Mouse (Mus musculus): ENCODE data around the gene Wdtc1.

Gene Wdtc1

GRCm38 (mm10) chr4:133291255-133291654 is 62.0 kb downstream of the Wdtc1 start:
- CTCF ChIA-PET: interaction anchor here in 2 of 4 experiments (0.6 to 2.8 kb wide), 4 partner anchors 11 to 279 kb away, joined by 3 to 17 read pairs (median 4); no protein-coding TSS in a partner anchor
- POLR2A ChIA-PET: interaction anchor here in 2 of 4 experiments (0.5 to 3.6 kb wide), 4 partner anchors 9 to 170 kb away, joined by 3 to 19 read pairs (median 4); no protein-coding TSS in a partner anchor

GRCm38 (mm10) chr4:133286476-133287077 is 66.7 kb downstream of the Wdtc1 start:
- ChIA-PET CTCF (interaction anchor here in 3 of 4 experiments (0.5 to 3.5 kb wide), 12 partner anchors 11 to 341 kb away, joined by 3 to 13 read pairs (median 5); no protein-coding TSS in a partner anchor), POLR2A (interaction anchor here (0.6 to 2.6 kb wide), 24 partner anchors 9 to 307 kb away, joined by 3 to 15 read pairs (median 4); partner anchors contain the start of genes Tmem222 (in 3 of the 4) and Wdtc1 (in 1 of the 4))

GRCm38 (mm10) chr4:133285950-133286349 is 67.3 kb downstream of the Wdtc1 start:
- POLR2A ChIA-PET: interaction anchor here (0.6 to 2.6 kb wide), 22 partner anchors 9 to 306 kb away, joined by 3 to 15 read pairs (median 4); partner anchors contain the start of genes Tmem222 (in 3 of the 4) and Wdtc1 (in 1 of the 4)
- CTCF ChIA-PET: interaction anchor here (0.5 to 3.5 kb wide), 16 partner anchors 9 to 500 kb away, joined by 3 to 13 read pairs (median 5); no protein-coding TSS in a partner anchor

GRCm38 (mm10) chr4:133285299-133285698 is 68.0 kb downstream of the Wdtc1 start:
- ChIA-PET CTCF (interaction anchor here in 3 of 4 experiments (0.5 to 3.5 kb wide), 12 partner anchors 9 to 340 kb away, joined by 3 to 13 read pairs (median 6); partner anchors contain the start of gene Slc9a1 (in 1 of the 3)), POLR2A (interaction anchor here in 3 of 4 experiments (0.5 to 2.6 kb wide), 19 partner anchors 8 to 264 kb away, joined by 3 to 15 read pairs (median 4); partner anchors contain the start of genes Tmem222 (in 2 of the 3) and Wdtc1 (in 2 of the 3))

- ChIA-PET POLR2A (interaction anchor here (0.6 to 3.4 kb wide), 21 partner anchors 10 to 263 kb away, joined by 3 to 19 read pairs (median 4); partner anchors contain the start of genes Nudc (in 1 of the 4), Tent5b (in 1 of the 4) and Wdtc1 (in 1 of the 4)), CTCF (interaction anchor here (0.6 to 3.5 kb wide), 17 partner anchors 10 to 337 kb away, joined by 3 to 21 read pairs (median 3); partner anchors contain the start of gene Slc9a1 (in 1 of the 4))
Observed at GRCm38 (mm10) chr4:133282656-133283055, 70.6 kb downstream of the Wdtc1 start.

GRCm38 (mm10) chr4:133281951-133282481 is 71.3 kb downstream of the Wdtc1 start:
- POLR2A ChIA-PET: interaction anchor here (0.6 to 3.4 kb wide), 28 partner anchors 9 to 529 kb away, joined by 3 to 19 read pairs (median 4); partner anchors contain the start of genes Nr0b2 (in 1 of the 4), Nudc (in 1 of the 4), Sytl1 (in 1 of the 4) and Tent5b (in 1 of the 4)
- CTCF ChIA-PET: interaction anchor here (0.6 to 3.5 kb wide), 21 partner anchors 11 to 1465 kb away, joined by 3 to 21 read pairs (median 3); partner anchors contain the start of gene Slc9a1 (in 1 of the 4)

GRCm38 (mm10) chr4:133281513-133281912 is 71.8 kb downstream of the Wdtc1 start:
- POLR2A ChIA-PET: interaction anchor here in 3 of 4 experiments (0.7 to 3.4 kb wide), 13 partner anchors 11 to 272 kb away, joined by 3 to 19 read pairs (median 4); partner anchors contain the start of genes Nr0b2 (in 1 of the 3), Nudc (in 1 of the 3) and Sytl1 (in 1 of the 3)
- CTCF ChIA-PET: interaction anchor here (0.7 to 3.5 kb wide), 12 partner anchors 12 to 1465 kb away, joined by 3 to 21 read pairs (median 4); no protein-coding TSS in a partner anchor

GRCm38 (mm10) chr4:133278482-133278881 is 74.8 kb downstream of the Wdtc1 start:
- ChIA-PET POLR2A (interaction anchor here in 3 of 4 experiments (0.6 to 2.1 kb wide), 5 partner anchors 14 to 75 kb away, joined by 3 to 7 read pairs (median 4); partner anchors contain the start of gene Wdtc1 (in 1 of the 3)), CTCF (interaction anchor here in 2 of 4 experiments (0.6 kb wide), 2 partner anchors 333 to 338 kb away, joined by 3 read pairs; no protein-coding TSS in a partner anchor)

- ChIA-PET CTCF (interaction anchor here (0.6 to 2.3 kb wide), 10 partner anchors 11 to 338 kb away, joined by 3 to 9 read pairs (median 3); no protein-coding TSS in a partner anchor), POLR2A (interaction anchor here in 3 of 4 experiments (0.6 to 4.3 kb wide), 38 partner anchors 8 to 337 kb away, joined by 3 to 29 read pairs (median 4); partner anchors contain the start of genes Sytl1 (in 2 of the 3), Wdtc1 (in 2 of the 3) and Slc9a1 (in 1 of the 3))
Observed at GRCm38 (mm10) chr4:133278067-133278466, 75.2 kb downstream of the Wdtc1 start.

GRCm38 (mm10) chr4:133277104-133278026 is 75.9 kb downstream of the Wdtc1 start, which contains the start of gene Tmem222:
Tmem222 (minus strand) TSS chr4:133277792.
- POLR2A ChIA-PET: interaction anchor here in 3 of 4 experiments (0.6 to 4.3 kb wide), 49 partner anchors 8 to 337 kb away, joined by 3 to 29 read pairs (median 4); partner anchors contain the start of genes Sytl1 (in 2 of the 3), Wdtc1 (in 2 of the 3) and Slc9a1 (in 1 of the 3)
- CTCF ChIA-PET: interaction anchor here (0.6 to 2.3 kb wide), 11 partner anchors 12 to 145 kb away, joined by 3 to 9 read pairs (median 3); no protein-coding TSS in a partner anchor

- POLR2A ChIA-PET: interaction anchor here in 2 of 4 experiments (0.8 to 1.6 kb wide), 6 partner anchors 11 to 82 kb away, joined by 3 to 5 read pairs (median 3); partner anchors contain the start of gene Wdtc1 (in 2 of the 2)
- CTCF ChIA-PET: interaction anchor here in 1 of 4 experiments (1.2 kb wide), 1 partner anchor 37 kb away, joined by 4 read pairs; no protein-coding TSS in a partner anchor
Observed at GRCm38 (mm10) chr4:133270929-133271328, 82.4 kb downstream of the Wdtc1 start.

GRCm38 (mm10) chr4:133269596-133269995 is 83.7 kb downstream of the Wdtc1 start:
- CTCF ChIA-PET: interaction anchor here in 1 of 4 experiments (1.0 kb wide), 1 partner anchor 29 kb away, joined by 3 read pairs; no protein-coding TSS in a partner anchor
- POLR2A ChIA-PET: interaction anchor here in 1 of 4 experiments (0.9 to 1.6 kb wide), 2 partner anchors 9 to 84 kb away, joined by 3 to 5 read pairs; partner anchors contain the start of gene Wdtc1

GRCm38 (mm10) chr4:133268931-133269330 is 84.3 kb downstream of the Wdtc1 start:
- POLR2A ChIA-PET: no interaction called here
- CTCF ChIA-PET: no interaction called here

- ChIA-PET POLR2A (interaction anchor here in 2 of 4 experiments (1.0 to 3.5 kb wide), 10 partner anchors 9 to 86 kb away, joined by 3 to 29 read pairs (median 6); partner anchors contain the start of genes Map3k6 (in 1 of the 2) and Tmem222 (in 1 of the 2)), CTCF (interaction anchor here in 1 of 4 experiments (0.5 kb wide), 1 partner anchor 65 kb away, joined by 3 read pairs; no protein-coding TSS in a partner anchor)
Observed at GRCm38 (mm10) chr4:133266248-133266880, 86.9 kb downstream of the Wdtc1 start.

GRCm38 (mm10) chr4:133265759-133266158 is 87.5 kb downstream of the Wdtc1 start:
- POLR2A ChIA-PET: interaction anchor here in 2 of 4 experiments (1.0 to 3.5 kb wide), 8 partner anchors 9 to 87 kb away, joined by 3 to 29 read pairs (median 6); partner anchors contain the start of gene Tmem222 (in 1 of the 2)
- CTCF ChIA-PET: no interaction called here

- POLR2A ChIA-PET: interaction anchor here (0.6 to 3.5 kb wide), 10 partner anchors 8 to 87 kb away, joined by 3 to 29 read pairs (median 4); partner anchors contain the start of gene Tmem222 (in 1 of the 4)
- CTCF ChIA-PET: no interaction called here
Observed at GRCm38 (mm10) chr4:133265297-133265696, 88.0 kb downstream of the Wdtc1 start.

Measured in embryonic stem cell, embryonic (primary cell).